Comparison of ENCODE assay signal across 8 mouse cellular contexts in genomic region chr4:128897911-128898421, GRCm38 (mm10). TPM values are rescaled to one million over a fixed set of nuclear protein-coding genes. Genes with fewer than 3 reads are reported as not detected.
A peak's percentile ranks its signal among the peaks of the same experiment; 100 is the strongest.
DNase-seq lines count a peak whose midpoint lies in the region; ATAC-seq and TF ChIP-seq lines count a peak whose summit lies in the region.

No protein-coding gene starts in this region.

- H3K4me2 ChIP-seq in intestine, embryonic 14.5 days (ENCODE audit: low read length) = peak overlapping the region; percentile 16
- H3K4me2 ChIP-seq in intestine, postnatal 0 days (replicated peaks; ENCODE audit: low read depth) = no peak overlapping the region
- H3K4me2 ChIP-seq in forebrain, embryonic 13.5 days = no peak overlapping the region
- H3K4me2 ChIP-seq in midbrain, embryonic 14.5 days (ENCODE audit: low read length) = no peak overlapping the region

- peaks cover 12% of the 10 kb centered on the region; the same call in 1 of the 2 replicates for H3K36me3 ChIP-seq in intestine, embryonic 14.5 days (ENCODE audit: control insufficient read depth, insufficient read depth, low read length)
- no peaks in the 10 kb centered on the region for H3K36me3 ChIP-seq in intestine, postnatal 0 days (ENCODE audit: control insufficient read depth, insufficient read depth)
- peaks cover 5% of the 10 kb centered on the region; the same call in 1 of the 2 replicates for H3K36me3 ChIP-seq in forebrain, embryonic 13.5 days (ENCODE audit: poor library complexity, severe bottlenecking)
- H3K36me3 ChIP-seq in midbrain, embryonic 14.5 days (ENCODE audit: control insufficient read depth, insufficient read depth, low read length) = peaks cover 12% of the 10 kb centered on the region

- H3K4me3 ChIP-seq in intestine, embryonic 14.5 days (ENCODE audit: low read depth, low read length) = no peak overlapping the region
- no peak overlapping the region for H3K4me3 ChIP-seq in intestine, postnatal 0 days (ENCODE audit: low read depth, low read length)
- no peak overlapping the region for H3K4me3 ChIP-seq in forebrain, embryonic 13.5 days
- H3K4me3 ChIP-seq in midbrain, embryonic 14.5 days (replicated peaks; ENCODE audit: low read depth, low read length) = no peak overlapping the region

- H3K9ac ChIP-seq in intestine, embryonic 14.5 days (ENCODE audit: low read length) = no peak overlapping the region
- no peak overlapping the region for H3K9ac ChIP-seq in intestine, postnatal 0 days (ENCODE audit: low read depth, low read length)
- no peak overlapping the region for H3K9ac ChIP-seq in forebrain, embryonic 13.5 days
- H3K9ac ChIP-seq in midbrain, embryonic 14.5 days (replicated peaks; ENCODE audit: low read length) = no peak overlapping the region

- WGBS in intestine, embryonic 14.5 days = under 1% methylated on average over 7 of the region's 7 CpGs
- WGBS in intestine, postnatal 0 days = 19% methylated on average over 7 of the region's 7 CpGs
- 25% methylated on average over 7 of the region's 7 CpGs for WGBS in forebrain, embryonic 13.5 days
- WGBS in midbrain, embryonic 14.5 days = 42% methylated on average over 6 of the region's 7 CpGs

- no peaks in the 10 kb centered on the region for H3K9me3 ChIP-seq in intestine, embryonic 14.5 days (ENCODE audit: control insufficient read depth, low read length)
- H3K9me3 ChIP-seq in intestine, postnatal 0 days (ENCODE audit: control insufficient read depth) = no peaks in the 10 kb centered on the region
- no peaks in the 10 kb centered on the region for H3K9me3 ChIP-seq in forebrain, embryonic 13.5 days (replicated peaks)
- no peaks in the 10 kb centered on the region for H3K9me3 ChIP-seq in midbrain, embryonic 14.5 days (ENCODE audit: control insufficient read depth, low read length)

- peaks cover 23% of the 10 kb centered on the region for H3K4me1 ChIP-seq in intestine, embryonic 14.5 days (replicated peaks; ENCODE audit: control insufficient read depth, insufficient read depth, low read length)
- H3K4me1 ChIP-seq in intestine, postnatal 0 days (replicated peaks; ENCODE audit: control insufficient read depth, insufficient read depth, low read length) = no peaks in the 10 kb centered on the region
- H3K4me1 ChIP-seq in forebrain, embryonic 13.5 days = peaks cover 29% of the 10 kb centered on the region
- H3K4me1 ChIP-seq in midbrain, embryonic 14.5 days (ENCODE audit: control insufficient read depth, insufficient read depth, low read length) = peaks cover 26% of the 10 kb centered on the region

- no peak for DNase-seq in intestine, embryonic 14.5 days (ENCODE audit: low spot score)
- peak; percentile 26 to 35 for DNase-seq in kidney, adult 8-10 months
- no peak for DNase-seq in midbrain, embryonic 14.5 days
- no peak for DNase-seq in gastrocnemius, adult 18-20 months (ENCODE audit: low spot score)
- DNase-seq in layer of hippocampus, adult 9-11 months = no peak
- DNase-seq in MN1 (ENCODE audit: low spot score) = no peak

- H3K27me3 ChIP-seq in intestine, embryonic 14.5 days (replicated peaks; ENCODE audit: control insufficient read depth, insufficient read depth, low read length) = no peaks in the 10 kb centered on the region
- H3K27me3 ChIP-seq in intestine, postnatal 0 days (replicated peaks; ENCODE audit: control insufficient read depth, insufficient read depth, low read length) = no peaks in the 10 kb centered on the region
- H3K27me3 ChIP-seq in forebrain, embryonic 13.5 days = peaks cover 12% of the 10 kb centered on the region
- H3K27me3 ChIP-seq in midbrain, embryonic 14.5 days (ENCODE audit: control insufficient read depth, insufficient read depth, low read length) = no peaks in the 10 kb centered on the region

- ATAC-seq in intestine, embryonic 14.5 days (replicated peaks; ENCODE audit: low FRiP score, low TSS enrichment, low read depth) = peak; percentile 61
- no peak for ATAC-seq in intestine, postnatal 0 days
- no peak for ATAC-seq in forebrain, embryonic 13.5 days
- ATAC-seq in midbrain, embryonic 14.5 days (ENCODE audit: low FRiP score, low TSS enrichment) = no peak

- no peak for TF ChIP-seq CTCF in intestine, postnatal 0 days (IDR thresholded peaks at IDR 0.05; ENCODE audit: low read depth)

- H3K27ac ChIP-seq in intestine, embryonic 14.5 days (ENCODE audit: low read depth) = peak overlapping the region; percentile 95
- H3K27ac ChIP-seq in intestine, postnatal 0 days (ENCODE audit: low read depth, low read length) = no peak overlapping the region
- H3K27ac ChIP-seq in forebrain, embryonic 13.5 days = 0 out of 2 replicates have a peak overlapping the region, but pooled peaks have one; percentile 93
- peak overlapping the region; percentile 97 for H3K27ac ChIP-seq in midbrain, embryonic 14.5 days (replicated peaks; ENCODE audit: low read depth, low read length)

RNA-seq across cellular contexts. Expression of gene Trim62, which starts 14.6 kb away (rescaled TPM):
- polyA plus RNA-seq in intestine, embryonic 14.5 days (2014; fragmentation: Nextera tagmentation; extraction: Ambion mirVana) = 6.5 and 6.6 TPM in 2 replicates
- 2.1 and 2.8 TPM in 2 replicates for polyA plus RNA-seq in intestine, postnatal 0 days (2015; fragmentation: Nextera tagmentation; extraction: Ambion mirVana)
- 6.7 and 7.6 TPM in 2 replicates for polyA plus RNA-seq in forebrain, embryonic 13.5 days (2015; fragmentation: Nextera tagmentation; extraction: Ambion mirVana)
- polyA plus RNA-seq in midbrain, embryonic 14.5 days (2014; fragmentation: Nextera tagmentation; extraction: Ambion mirVana) = 22.4 and 27.3 TPM in 2 replicates
- total RNA-seq in gastrocnemius, adult 18-20 months (2021) = under 1 TPM; 0.34 to 0.45 TPM

Comparison
In these comparisons a context has a peak if more than half of its experiments do, and no peak if none do; other contexts are left out.
1. DNase-seq: peak in kidney, adult 8-10 months (2 of 2); none in intestine, embryonic 14.5 days (single experiment), midbrain, embryonic 14.5 days (single experiment), gastrocnemius, adult 18-20 months (single experiment), layer of hippocampus, adult 9-11 months (single experiment) and MN1 (single experiment).